Mouse (Mus musculus) c-Kit-positive CD71-positive TER-119-negative erythroid progenitor cells, embryonic 14.5 days (primary cell): Measurements from ENCODE around the gene Igfbp6.
"Not testable (repeated sequence)": the region's sequence is repeated elsewhere in the genome, so short reads cannot be mapped to it uniquely, and the experiment has no call there.

ENCODE experiments used
- DNase-seq: peaks from one replicate; pipeline ENCODE4 v3.0.0-alpha.2; 2013; ENCODE audit warnings: low read depth

Gene Igfbp6

GRCm38 (mm10) chr15:102136129-102136758 is 7.9 kb upstream of the Igfbp6 start, which contains the start of gene Spryd3:
Gene Spryd3 (minus strand): TSS chr15:102136234.
- peak; percentile 94 for DNase-seq

- no peak for DNase-seq
Measured at GRCm38 (mm10) chr15:102141120-102141519, 3.0 kb upstream of the Igfbp6 start.

- DNase-seq: no peak
Measured at GRCm38 (mm10) chr15:102142914-102143912, 949 bp upstream of the Igfbp6 start.

GRCm38 (mm10) chr15:102144726-102145125 is 564 bp downstream of the Igfbp6 start:
- DNase-seq: no peak

- DNase-seq: no peak
Measured at GRCm38 (mm10) chr15:102145330-102145729, 1.2 kb downstream of the Igfbp6 start.

- DNase-seq: no peak
Measured at GRCm38 (mm10) chr15:102146089-102146488, 1.9 kb downstream of the Igfbp6 start.

- DNase-seq: peak; percentile 58
Measured at GRCm38 (mm10) chr15:102146882-102147281, 2.7 kb downstream of the Igfbp6 start.

GRCm38 (mm10) chr15:102147674-102148402 is 3.7 kb downstream of the Igfbp6 start:
- no peak for DNase-seq

- DNase-seq: no peak
Measured at GRCm38 (mm10) chr15:102149561-102149960, 5.4 kb downstream of the Igfbp6 start.

GRCm38 (mm10) chr15:102150301-102151135 is 6.4 kb downstream of the Igfbp6 start, which contains the start of gene Soat2:
Gene Soat2 (plus strand): TSS chr15:102150526.
- peak; percentile 56 for DNase-seq

GRCm38 (mm10) chr15:102152646-102153045 is 8.5 kb downstream of the Igfbp6 start:
- no peak for DNase-seq

- not testable (repeated sequence) for DNase-seq
Measured at GRCm38 (mm10) chr15:102155006-102155405, 10.8 kb downstream of the Igfbp6 start.

GRCm38 (mm10) chr15:102156836-102157235 is 12.7 kb downstream of the Igfbp6 start:
- no peak for DNase-seq

GRCm38 (mm10) chr15:102160415-102161060 is 16.4 kb downstream of the Igfbp6 start:
- DNase-seq: no peak

- DNase-seq: no peak
Measured at GRCm38 (mm10) chr15:102163900-102164693, 19.9 kb downstream of the Igfbp6 start.

GRCm38 (mm10) chr15:102165468-102166100 is 21.4 kb downstream of the Igfbp6 start:
- DNase-seq: no peak

GRCm38 (mm10) chr15:102167620-102168021 is 23.5 kb downstream of the Igfbp6 start:
- no peak for DNase-seq

GRCm38 (mm10) chr15:102169064-102169463 is 24.9 kb downstream of the Igfbp6 start:
- DNase-seq: no peak

GRCm38 (mm10) chr15:102173581-102173980 is 29.4 kb downstream of the Igfbp6 start:
- DNase-seq: no peak
